Mouse (Mus musculus) MEL (cell line): Measurements from ENCODE around the gene Arsg. TPM values are rescaled to one million over a fixed set of nuclear protein-coding genes. Genes with fewer than 3 reads are reported as not detected.
A peak's percentile ranks its signal among the peaks of the same experiment; 100 is the strongest.

Experiments used
- DNase-seq: peaks from one replicate; pipeline ENCODE4 v3.0.0; 2011; ENCODE audit warnings: low read depth, low spot score
- H3K27ac ChIP-seq: 2 replicates; pipeline ENCODE4 v1.5.1; 2012; ENCODE audit warnings: low read depth, mild to moderate bottlenecking, control low read depth, low read length, moderate library complexity; ENCODE audit not compliant: control insufficient read depth
- H3K27me3 ChIP-seq, 2 experiments: fragments of 150-350 bp in 1 of 2; sonication (generic) in 1 of 2; 2 replicates each; pipeline ENCODE4 v1.6.1; 2012; ENCODE audit warnings: low read length in 2 of 2, mild to moderate bottlenecking in 2 of 2, improper control_type of control experiment in 1 of 2, moderate library complexity in 1 of 2; ENCODE audit not compliant: insufficient read depth in 2 of 2, control insufficient read depth in 1 of 2
- H3K36me3 ChIP-seq, 2 experiments: 2 replicates each; pipeline ENCODE4 v1.6.1; 2012 to 2014; ENCODE audit warnings: low read length in 2 of 2, improper control_type of control experiment in 1 of 2, inconsistent platforms in 1 of 2, mild to moderate bottlenecking in 1 of 2; ENCODE audit not compliant: insufficient read depth in 2 of 2, control insufficient read depth in 1 of 2
- H3K4me1 ChIP-seq, 2 experiments: fragments of 150-350 bp in 1 of 2; sonication (generic) in 1 of 2; 2 replicates each; pipeline ENCODE4 v1.6.1; 2012; ENCODE audit warnings: low read length in 2 of 2, improper control_type of control experiment in 1 of 2, mild to moderate bottlenecking in 1 of 2; ENCODE audit not compliant: insufficient read depth in 2 of 2, control insufficient read depth in 1 of 2
- H3K4me3 ChIP-seq, 2 experiments: fragments of 150-350 bp in 1 of 2; sonication (generic) in 1 of 2; 2 replicates each; pipeline ENCODE4 v1.5.1; 2012; ENCODE audit warnings: low read depth in 2 of 2, low read length in 2 of 2, mild to moderate bottlenecking in 2 of 2, moderate library complexity in 2 of 2, control low read depth in 1 of 2, improper control_type of control experiment in 1 of 2; ENCODE audit not compliant: control insufficient read depth in 1 of 2, insufficient read depth in 1 of 2
- H3K79me2 ChIP-seq: 2 replicates; pipeline ENCODE4 v1.6.1; 2012; ENCODE audit warnings: mild to moderate bottlenecking, low read length, moderate library complexity; ENCODE audit not compliant: control insufficient read depth, poor library complexity, insufficient read depth
- H3K9ac ChIP-seq: 2 replicates; pipeline ENCODE4 v1.6.1; 2012; ENCODE audit warnings: low read depth, mild to moderate bottlenecking, control low read depth, low read length, moderate library complexity; ENCODE audit not compliant: control insufficient read depth, poor library complexity, severe bottlenecking
- H3K9me3 ChIP-seq: fragments of 150-350 bp; sonication (generic); replicated peaks from 2 replicates; pipeline ENCODE4 v1.6.1; 2012; ENCODE audit warnings: mild to moderate bottlenecking, low read length, improper control_type of control experiment, moderate library complexity; ENCODE audit not compliant: insufficient read depth
- BHLHE40 ChIP-seq: IDR thresholded peaks from 2 replicates; pipeline ENCODE4 v1.6.1; 2012; ENCODE audit warnings: low read depth, mild to moderate bottlenecking, inconsistent platforms, low read length, improper control_type of control experiment, borderline replicate concordance
- CHD1 ChIP-seq: IDR thresholded peaks from 2 replicates; pipeline ENCODE4 v1.6.1; 2012; ENCODE audit warnings: low read depth, mild to moderate bottlenecking, inconsistent platforms, low read length, improper control_type of control experiment
- CHD2 ChIP-seq: IDR thresholded peaks from 2 replicates; pipeline ENCODE4 v1.6.1; 2011; ENCODE audit warnings: low read length, improper control_type of control experiment
- ELF1 ChIP-seq: IDR thresholded peaks from 2 replicates; pipeline ENCODE4 v1.6.1; 2014; ENCODE audit warnings: low read depth, mild to moderate bottlenecking, inconsistent platforms, low read length, improper control_type of control experiment, moderate library complexity
- EP300 ChIP-seq, 2 experiments: IDR thresholded peaks; 2 replicates each; pipeline ENCODE4 v1.6.1; 2011; ENCODE audit warnings: improper control_type of control experiment in 2 of 2, low read length in 2 of 2, low read depth in 1 of 2, mild to moderate bottlenecking in 1 of 2
- ETS1 ChIP-seq: IDR thresholded peaks from 2 replicates; pipeline ENCODE4 v1.6.1; 2012; ENCODE audit warnings: low read depth, mild to moderate bottlenecking, inconsistent platforms, low read length, improper control_type of control experiment, moderate library complexity
- GABPA ChIP-seq: IDR thresholded peaks from 2 replicates; pipeline ENCODE4 v1.6.1; 2012; ENCODE audit warnings: low read depth, mild to moderate bottlenecking, inconsistent platforms, low read length, improper control_type of control experiment, moderate library complexity
- HCFC1 ChIP-seq: IDR thresholded peaks from 2 replicates; pipeline ENCODE4 v1.6.1; 2012; ENCODE audit warnings: low read depth, mild to moderate bottlenecking, inconsistent platforms, low read length, improper control_type of control experiment, moderate library complexity
- MAFK ChIP-seq: IDR thresholded peaks from 2 replicates; pipeline ENCODE4 v1.6.1; 2011; ENCODE audit warnings: low read depth, mild to moderate bottlenecking, low read length, improper control_type of control experiment, borderline replicate concordance
- MAX ChIP-seq: IDR thresholded peaks from 2 replicates; pipeline ENCODE4 v1.6.1; 2011; ENCODE audit warnings: low read length, improper control_type of control experiment
- MAZ ChIP-seq: IDR thresholded peaks from 2 replicates; pipeline ENCODE4 v1.6.1; 2012; ENCODE audit warnings: low read depth, mild to moderate bottlenecking, inconsistent platforms, low read length, improper control_type of control experiment
- MEF2A ChIP-seq: IDR thresholded peaks from 2 replicates; pipeline ENCODE4 v1.6.1; 2014; ENCODE audit warnings: low read depth, mild to moderate bottlenecking, inconsistent platforms, low read length, improper control_type of control experiment; ENCODE audit not compliant: poor library complexity, insufficient replicate concordance, severe bottlenecking; ENCODE audit errors: extremely low read depth
- MXI1 ChIP-seq: IDR thresholded peaks from 2 replicates; pipeline ENCODE4 v1.6.1; 2011; ENCODE audit warnings: mild to moderate bottlenecking, low read depth, low read length, improper control_type of control experiment
- MYB ChIP-seq: IDR thresholded peaks from 2 replicates; pipeline ENCODE4 v1.6.1; 2011; ENCODE audit warnings: mild to moderate bottlenecking, low read depth, low read length, improper control_type of control experiment
- MYC ChIP-seq: IDR thresholded peaks from 2 replicates; pipeline ENCODE4 v1.6.1; 2011; ENCODE audit warnings: low read depth, mild to moderate bottlenecking, low read length, improper control_type of control experiment, moderate library complexity
- NELFE ChIP-seq: IDR thresholded peaks from 2 replicates; pipeline ENCODE4 v1.6.1; 2011; ENCODE audit warnings: low read depth, low read length, improper control_type of control experiment
- NRF1 ChIP-seq: IDR thresholded peaks from 2 replicates; pipeline ENCODE4 v1.6.1; 2014; ENCODE audit warnings: low read depth, mild to moderate bottlenecking, inconsistent platforms, low read length, improper control_type of control experiment, moderate library complexity; ENCODE audit not compliant: poor library complexity, insufficient read depth, severe bottlenecking
- POLR2AphosphoS2 ChIP-seq: IDR thresholded peaks from 2 replicates; pipeline ENCODE4 v1.6.1; 2011; ENCODE audit warnings: low read length, improper control_type of control experiment
- SIN3A ChIP-seq: IDR thresholded peaks from 2 replicates; pipeline ENCODE4 v1.6.1; 2012; ENCODE audit warnings: low read length, improper control_type of control experiment, inconsistent platforms
- SMC3 ChIP-seq: IDR thresholded peaks from 2 replicates; pipeline ENCODE4 v1.6.1; 2011; ENCODE audit warnings: low read depth, low read length, improper control_type of control experiment
- UBTF ChIP-seq: IDR thresholded peaks from 2 replicates; pipeline ENCODE4 v1.6.1; 2012; ENCODE audit warnings: low read depth, mild to moderate bottlenecking, inconsistent platforms, low read length, improper control_type of control experiment, moderate library complexity, borderline replicate concordance; ENCODE audit not compliant: insufficient read depth
- USF2 ChIP-seq, 2 experiments: IDR thresholded peaks; 2 replicates each; pipeline ENCODE4 v1.6.1; 2011 to 2012; ENCODE audit warnings: improper control_type of control experiment in 2 of 2, low read length in 2 of 2, borderline replicate concordance in 1 of 2, inconsistent platforms in 1 of 2, low read depth in 1 of 2, mild to moderate bottlenecking in 1 of 2; ENCODE audit not compliant: insufficient read depth in 1 of 2
- ZC3H11A ChIP-seq: IDR thresholded peaks from 2 replicates; pipeline ENCODE4 v1.6.1; 2012; ENCODE audit warnings: low read depth, mild to moderate bottlenecking, inconsistent platforms, low read length, improper control_type of control experiment
- ZKSCAN1 ChIP-seq: IDR thresholded peaks from 2 replicates; pipeline ENCODE4 v1.6.1; 2012; ENCODE audit warnings: low read depth, mild to moderate bottlenecking, inconsistent platforms, low read length, improper control_type of control experiment, moderate library complexity
- ZMIZ1 ChIP-seq: IDR thresholded peaks from 2 replicates; pipeline ENCODE4 v1.6.1; 2012; ENCODE audit warnings: low read depth, mild to moderate bottlenecking, inconsistent platforms, low read length, improper control_type of control experiment, moderate library complexity
- polyA plus RNA-seq, 2 experiments: library from polyadenylated mRNA; stranded (reverse) in 1 of 2; unstranded in 1 of 2; fragments of >175 nt in 1 of 2; fragments of >200 nt in 1 of 2; gene quantifications; 2 replicates each; pipeline versions ENCODE4 v1.2.1 to v1.2.4; 2012; ENCODE audit warnings: low replicate concordance in 2 of 2, low read depth in 1 of 2; ENCODE audit not compliant: insufficient read length in 2 of 2, insufficient read depth in 1 of 2, missing spikeins in 1 of 2
- total RNA-seq: library from RNA; depleted of rRNA; stranded (reverse); fragments of 300-350 nt; gene quantifications from 2 replicates; pipeline ENCODE4 v1.2.3, GENCODE M21; 2012

The Arsg gene
- total and polyA plus RNA-seq, 3 experiments, result 3.9 to 5.2 TPM; not detected in 1

DNA sequence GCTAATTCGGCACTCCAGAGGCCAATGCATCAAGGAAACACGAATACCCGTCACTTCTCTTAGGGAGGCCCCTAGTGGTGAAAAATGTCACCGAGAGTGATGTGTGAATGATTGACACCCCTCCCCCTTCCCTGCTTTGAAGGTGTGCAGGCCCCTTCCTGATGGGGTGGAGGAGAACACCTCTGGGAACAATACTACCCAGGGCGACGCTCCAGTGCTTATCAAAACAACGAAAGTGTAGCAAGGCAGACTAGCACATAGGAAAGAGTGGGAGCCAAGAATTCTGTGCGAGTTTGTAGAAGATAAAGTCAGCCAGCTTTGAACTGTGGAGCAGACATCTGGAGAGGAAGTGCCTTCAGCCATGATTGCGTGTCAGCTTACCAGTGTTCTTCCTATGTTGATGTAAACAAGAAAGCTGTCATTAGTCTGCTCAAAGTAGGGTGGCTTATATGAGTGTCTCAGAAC lies 87.7 kb downstream of the Arsg start (continued):
- TF ChIP-seq ZMIZ1 (peak; percentile 17; the same call in 1 of the 2 replicates), MAZ (no peak; the same call in 1 of the 2 replicates), NRF1 (no peak), ZC3H11A (peak; percentile 58), MAFK (no peak), EP300 (IDR thresholded peaks at IDR 0.05; ENCODE audit: low read depth in 1 of 2, low read length in 2 of 2) (peak; percentile 71 to 77), SIN3A (peak; percentile 43), POLR2AphosphoS2 (no peak), ETS1 (peak; percentile 86), SMC3 (peak; percentile 59), MYB (no peak), NELFE (no peak), MXI1 (0 out of 2 replicates have a peak, but pooled peaks have one; percentile 28), CHD2 (no peak; the same call in 1 of the 2 replicates), CHD1 (no peak), UBTF (no peak)

DNA sequence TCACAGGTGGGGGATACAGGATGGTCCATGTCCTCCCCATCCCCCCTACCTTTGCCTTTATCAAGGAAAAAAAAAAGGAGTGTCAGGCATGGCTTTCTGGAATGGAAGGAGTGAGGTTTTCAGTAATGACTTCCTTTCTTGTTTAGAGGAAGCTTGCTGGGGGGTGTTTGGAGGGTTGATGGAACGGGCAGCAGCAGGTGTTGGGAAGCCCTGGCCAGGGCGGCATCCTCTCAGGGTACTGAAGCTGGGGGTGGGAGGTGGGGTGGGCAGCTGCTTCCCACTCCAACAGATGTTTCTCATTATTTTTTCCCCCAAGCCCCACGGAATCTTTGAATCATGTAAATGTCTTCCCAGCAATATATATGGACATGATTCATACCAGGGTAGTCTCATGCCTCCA lies 88.3 kb downstream of the Arsg start:
- peaks cover 0 to 26% of the 10 kb centered on the region in 2 experiments; a peak in 2 of 4 replicates for H3K36me3 ChIP-seq
- no peak overlapping the region for H3K27ac ChIP-seq
- H3K4me1 ChIP-seq, result peaks cover 20 to 34% of the 10 kb centered on the region in 2 experiments
- no peaks in the 10 kb centered on the region for H3K79me2 ChIP-seq
- no peaks in the 10 kb centered on the region for H3K27me3 ChIP-seq
- H3K9me3 ChIP-seq, result no peaks in the 10 kb centered on the region
- H3K4me3 ChIP-seq, result no peak overlapping the region
- TF ChIP-seq POLR2AphosphoS2, result no peak
- no peak for DNase-seq
- H3K9ac ChIP-seq, result no peak overlapping the region

GRCm38 (mm10) chr11:109563708-109564107 lies 90.5 kb downstream of the Arsg start:
- no peaks in the 10 kb centered on the region for H3K9me3 ChIP-seq
- no peak overlapping the region for H3K27ac ChIP-seq
- no peak overlapping the region for H3K4me3 ChIP-seq
- no peak for DNase-seq
- H3K79me2 ChIP-seq, result no peaks in the 10 kb centered on the region
- H3K4me1 ChIP-seq, result peaks cover 8 to 23% of the 10 kb centered on the region in 2 experiments
- H3K9ac ChIP-seq, result no peak overlapping the region
- TF ChIP-seq MYC (no peak), ELF1 (no peak), USF2 (IDR thresholded peaks at IDR 0.05; ENCODE audit: borderline replicate concordance in 1 of 2, insufficient read depth in 1 of 2, low read depth in 1 of 2, low read length in 2 of 2) (no peak), POLR2AphosphoS2 (no peak), MAX (no peak), MEF2A (no peak), ZC3H11A (no peak), BHLHE40 (no peak), GABPA (no peak), NELFE (no peak), HCFC1 (no peak), ZKSCAN1 (no peak)
- TF ChIP-seq, all 39 proteins: peak for 0
- Histone ChIP-seq H3K36me3 (peaks cover 0 to 11% of the 10 kb centered on the region in 2 experiments; a peak in 2 of 4 replicates), H3K27me3 (no peaks in the 10 kb centered on the region)
